Mouse (Mus musculus): ENCODE measurements around the gene B230104I21Rik. TPM values are rescaled to one million over a fixed set of nuclear protein-coding genes. Genes with fewer than 3 reads are reported as not detected.

B230104I21Rik gene
- polyA plus RNA-seq, 1 experiment: not detected

DNA sequence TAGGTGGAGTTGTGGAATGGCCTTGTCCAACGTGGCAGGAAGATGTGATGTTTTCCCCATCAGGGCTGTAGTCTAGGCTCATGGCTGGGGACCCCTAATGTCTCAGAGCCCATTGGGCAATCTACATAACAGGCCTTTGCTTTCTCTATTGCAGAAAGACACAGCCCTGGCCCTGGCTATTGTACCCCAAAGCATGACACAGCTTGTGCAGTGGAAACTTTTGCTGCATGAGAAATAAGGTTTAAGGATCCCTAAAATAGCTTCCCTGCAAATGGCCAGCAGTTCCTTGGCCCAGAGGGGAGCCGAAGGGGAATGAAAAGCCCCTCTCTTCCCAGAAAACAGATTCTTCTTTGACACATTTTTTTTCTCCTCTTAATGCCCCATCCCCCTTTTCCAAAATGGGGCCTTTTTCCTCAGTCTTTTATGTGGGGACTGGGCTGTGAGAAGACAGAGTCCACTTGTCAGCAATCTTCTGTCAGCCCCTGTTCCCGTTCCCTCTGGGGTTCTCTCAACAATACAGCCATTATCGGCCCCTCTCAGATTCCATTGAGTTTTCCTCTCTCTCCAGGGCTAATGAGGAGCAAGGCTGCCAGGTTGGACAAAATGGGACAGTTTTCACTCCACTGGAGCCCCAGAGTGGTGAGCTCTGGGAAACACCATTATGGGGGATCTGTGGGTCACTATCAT lies 22.8 kb upstream of the B230104I21Rik start:
- Histone ChIP-seq H3K27me3 (replicated peaks) (peaks cover 20% of the 10 kb centered on the region), H3K4me3 (replicated peaks) (no peak overlapping the region), H3K9me3 (no peaks in the 10 kb centered on the region), H3K36me3 (replicated peaks; ENCODE audit: low read length) (no peaks in the 10 kb centered on the region), H3K4me1 (peaks cover 6% of the 10 kb centered on the region; the same call in 1 of the 2 replicates)
- no peak for TF ChIP-seq GATA1 (IDR thresholded peaks at IDR 0.05; ENCODE audit: borderline replicate concordance, low read length)
- no peak for TF ChIP-seq FLI1 (IDR thresholded peaks at IDR 0.05; ENCODE audit: low read length)

GRCm38 (mm10) chr4:154313622-154313967 lies 22.3 kb upstream of the B230104I21Rik start:
- no peaks in the 10 kb centered on the region for H3K9me3 ChIP-seq
- no peak for TF ChIP-seq GATA1 (IDR thresholded peaks at IDR 0.05; ENCODE audit: borderline replicate concordance, low read length)
- no peak for TF ChIP-seq FLI1 (IDR thresholded peaks at IDR 0.05; ENCODE audit: low read length)
- no peaks in the 10 kb centered on the region for H3K36me3 ChIP-seq (replicated peaks; ENCODE audit: low read length)
- H3K4me3 ChIP-seq (replicated peaks): no peak overlapping the region
- peaks cover 21% of the 10 kb centered on the region for H3K27me3 ChIP-seq (replicated peaks)
- peaks cover 6% of the 10 kb centered on the region; the same call in 1 of the 2 replicates for H3K4me1 ChIP-seq

DNA sequence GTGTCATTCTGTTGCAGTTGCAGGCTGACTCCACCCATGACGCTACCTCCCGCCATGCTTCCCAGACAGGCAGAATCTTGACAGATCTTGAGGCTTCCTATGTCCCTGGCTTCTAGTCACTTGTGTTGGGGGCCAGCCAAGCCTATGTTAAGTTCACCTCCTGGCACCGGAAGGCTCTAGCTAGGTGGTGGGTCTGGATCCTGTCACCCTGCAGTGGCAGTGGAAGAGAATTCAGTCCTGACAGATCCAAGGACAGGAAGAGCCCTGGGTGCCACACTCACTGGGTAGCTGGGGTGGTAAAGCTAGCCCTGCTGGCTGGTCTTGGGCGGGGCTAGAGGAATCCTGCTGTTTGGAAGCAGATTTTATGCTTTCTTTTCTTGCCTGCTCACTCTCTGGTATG lies 10.5 kb upstream of the B230104I21Rik start:
- Histone ChIP-seq H3K4me1 (no peaks in the 10 kb centered on the region), H3K27me3 (replicated peaks) (peaks cover 19% of the 10 kb centered on the region), H3K9me3 (no peaks in the 10 kb centered on the region), H3K36me3 (replicated peaks; ENCODE audit: low read length) (no peaks in the 10 kb centered on the region), H3K4me3 (replicated peaks) (no peak overlapping the region)
- TF ChIP-seq FLI1 (IDR thresholded peaks at IDR 0.05; ENCODE audit: low read length) (no peak), GATA1 (IDR thresholded peaks at IDR 0.05; ENCODE audit: borderline replicate concordance, low read length) (no peak)

DNA sequence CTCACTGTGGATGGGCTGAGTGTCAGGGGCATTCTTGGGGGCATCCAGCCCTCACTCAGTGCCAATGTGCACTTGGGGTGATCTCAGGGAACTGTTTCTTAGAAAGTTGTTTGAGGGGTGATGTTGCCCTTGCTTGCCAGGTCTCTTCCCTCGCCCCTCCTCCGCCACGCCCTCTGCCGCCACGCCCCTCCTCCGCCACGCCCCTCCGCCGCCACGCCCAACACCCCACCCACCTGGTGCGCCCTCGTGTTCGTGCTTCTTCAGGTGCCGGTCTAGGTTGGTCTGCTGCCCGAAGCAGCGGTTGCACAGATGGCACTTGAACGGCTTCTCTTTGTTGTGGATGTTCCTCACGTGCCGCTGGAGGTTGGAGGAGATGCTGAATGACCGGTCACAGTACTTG lies 7.5 kb upstream of the B230104I21Rik start:
- H3K36me3 ChIP-seq (replicated peaks; ENCODE audit: low read length): no peaks in the 10 kb centered on the region
- no peaks in the 10 kb centered on the region for H3K9me3 ChIP-seq
- TF ChIP-seq GATA1 (IDR thresholded peaks at IDR 0.05; ENCODE audit: borderline replicate concordance, low read length): no peak
- TF ChIP-seq FLI1 (IDR thresholded peaks at IDR 0.05; ENCODE audit: low read length): no peak
- no peak overlapping the region for H3K4me3 ChIP-seq (replicated peaks)
- no peaks in the 10 kb centered on the region for H3K4me1 ChIP-seq
- H3K27me3 ChIP-seq (replicated peaks): peaks cover 17% of the 10 kb centered on the region

DNA sequence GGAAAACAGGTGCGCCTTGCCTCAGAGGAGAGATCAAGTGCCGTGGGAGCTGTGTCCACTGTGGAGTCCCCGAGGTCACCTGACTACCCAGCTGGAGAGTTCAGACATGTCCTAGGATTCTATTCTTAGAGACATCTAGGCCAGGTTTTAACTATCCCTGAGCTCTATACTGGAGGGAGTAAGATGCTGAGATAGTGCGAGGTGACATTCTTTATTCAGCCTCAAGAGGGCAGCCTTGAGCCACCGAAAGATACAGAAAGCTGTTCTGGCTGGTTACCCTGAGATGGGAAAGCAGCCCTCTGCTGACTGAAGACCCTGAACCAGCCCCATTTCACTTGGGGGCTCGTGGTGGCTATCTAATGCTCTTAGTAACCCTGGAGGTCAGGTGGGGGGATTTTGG lies 7.1 kb upstream of the B230104I21Rik start:
- Histone ChIP-seq H3K4me1 (no peaks in the 10 kb centered on the region), H3K27me3 (replicated peaks) (peaks cover 17% of the 10 kb centered on the region), H3K36me3 (replicated peaks; ENCODE audit: low read length) (no peaks in the 10 kb centered on the region), H3K4me3 (replicated peaks) (no peak overlapping the region), H3K9me3 (no peaks in the 10 kb centered on the region)
- TF ChIP-seq GATA1 (IDR thresholded peaks at IDR 0.05; ENCODE audit: borderline replicate concordance, low read length) (no peak), FLI1 (IDR thresholded peaks at IDR 0.05; ENCODE audit: low read length) (no peak)

DNA sequence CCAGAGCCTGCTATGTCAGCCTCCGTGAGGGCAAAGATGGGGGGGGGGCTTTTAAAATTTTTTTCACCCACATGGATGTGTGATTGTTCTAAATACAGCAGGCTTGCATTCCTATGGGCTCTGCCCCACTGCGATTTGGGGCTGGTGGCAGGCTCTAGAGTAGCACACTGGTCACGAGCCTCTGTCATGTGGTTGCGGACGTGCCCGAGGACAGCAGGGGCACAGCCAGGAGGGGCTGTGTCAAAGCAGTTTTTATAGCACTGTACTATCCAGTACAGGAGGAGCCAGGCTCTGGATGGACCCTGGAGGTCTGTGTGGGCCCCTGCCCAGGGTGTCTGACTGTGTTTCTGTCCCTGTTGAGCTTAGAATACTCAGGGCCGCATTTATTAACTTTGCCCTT lies 5.9 kb upstream of the B230104I21Rik start:
- no peak for TF ChIP-seq GATA1 (IDR thresholded peaks at IDR 0.05; ENCODE audit: borderline replicate concordance, low read length)
- TF ChIP-seq FLI1 (IDR thresholded peaks at IDR 0.05; ENCODE audit: low read length): no peak
- Histone ChIP-seq H3K9me3 (no peaks in the 10 kb centered on the region), H3K4me1 (no peaks in the 10 kb centered on the region), H3K4me3 (replicated peaks) (no peak overlapping the region), H3K36me3 (replicated peaks; ENCODE audit: low read length) (no peaks in the 10 kb centered on the region), H3K27me3 (replicated peaks) (peaks cover 19% of the 10 kb centered on the region)

GRCm38 (mm10) chr4:154331271-154331670 lies 4.7 kb upstream of the B230104I21Rik start:
- Histone ChIP-seq H3K9me3 (no peaks in the 10 kb centered on the region), H3K4me3 (replicated peaks) (no peak overlapping the region), H3K36me3 (replicated peaks; ENCODE audit: low read length) (no peaks in the 10 kb centered on the region), H3K4me1 (no peaks in the 10 kb centered on the region), H3K27me3 (replicated peaks) (peaks cover 11% of the 10 kb centered on the region)
- TF ChIP-seq GATA1 (IDR thresholded peaks at IDR 0.05; ENCODE audit: borderline replicate concordance, low read length): no peak
- no peak for TF ChIP-seq FLI1 (IDR thresholded peaks at IDR 0.05; ENCODE audit: low read length)

DNA sequence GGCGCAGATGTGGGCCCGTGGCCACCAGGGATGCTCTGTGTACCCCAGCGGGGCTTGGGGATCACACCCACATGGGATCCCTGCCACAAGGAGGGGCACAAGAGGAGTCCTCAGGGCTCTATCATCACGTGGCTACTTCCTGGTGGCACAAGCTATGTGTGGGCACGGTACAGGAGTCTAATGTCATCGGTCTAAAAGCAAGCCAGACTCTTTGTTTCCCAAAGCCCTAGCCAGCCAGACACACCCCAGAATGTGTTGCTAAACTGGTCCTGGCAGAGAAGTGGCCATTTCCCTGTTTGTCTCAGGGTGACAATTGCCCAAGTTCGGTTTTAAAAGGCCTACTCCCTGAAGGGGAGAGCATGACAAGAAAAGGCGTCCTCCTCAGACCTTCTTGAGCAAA lies 2.6 kb upstream of the B230104I21Rik start:
- H3K4me1 ChIP-seq: no peaks in the 10 kb centered on the region
- no peak overlapping the region for H3K4me3 ChIP-seq (replicated peaks)
- H3K27me3 ChIP-seq (replicated peaks): peaks cover 12% of the 10 kb centered on the region
- H3K36me3 ChIP-seq (replicated peaks; ENCODE audit: low read length): no peaks in the 10 kb centered on the region
- TF ChIP-seq GATA1 (IDR thresholded peaks at IDR 0.05; ENCODE audit: borderline replicate concordance, low read length) (no peak), FLI1 (IDR thresholded peaks at IDR 0.05; ENCODE audit: low read length) (no peak)
- H3K9me3 ChIP-seq: no peaks in the 10 kb centered on the region

DNA sequence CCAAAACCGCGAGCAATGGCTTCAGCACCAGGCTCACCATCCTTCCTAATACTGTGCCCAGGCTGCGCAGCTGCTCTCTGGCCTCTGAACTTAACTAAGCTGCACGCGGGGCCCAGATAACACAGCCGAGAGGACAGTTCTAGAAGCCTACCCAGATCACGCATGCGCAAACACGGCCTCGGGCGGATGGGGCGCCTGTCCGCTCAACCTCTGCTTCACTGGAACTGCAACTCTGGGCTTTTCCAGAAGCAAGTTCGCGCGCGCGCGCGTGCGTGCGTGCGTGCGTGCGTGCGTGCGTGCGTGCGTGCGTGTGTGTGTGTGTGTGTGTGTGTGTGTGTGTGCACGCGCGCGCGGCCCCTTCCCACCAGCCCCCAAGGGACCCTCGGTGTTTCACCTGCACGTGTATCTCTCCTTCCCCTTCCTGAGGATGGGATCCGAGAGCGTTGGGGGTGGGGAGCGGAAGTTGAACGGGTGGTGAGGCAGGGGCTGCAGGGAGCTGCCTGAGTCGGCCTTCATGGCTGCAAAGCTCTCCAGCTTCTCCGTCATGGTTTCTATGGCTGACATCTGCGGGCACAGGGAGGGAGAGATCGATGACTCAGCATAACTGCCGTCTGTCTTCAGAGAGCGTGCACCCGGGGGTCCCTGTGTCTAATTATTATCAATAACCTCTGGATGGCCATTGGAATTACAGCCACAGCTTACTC lies 1.1 kb upstream of the B230104I21Rik start:
- Histone ChIP-seq H3K4me3 (replicated peaks) (no peak overlapping the region), H3K9me3 (no peaks in the 10 kb centered on the region), H3K36me3 (replicated peaks; ENCODE audit: low read length) (no peaks in the 10 kb centered on the region), H3K27me3 (replicated peaks) (peaks cover 19% of the 10 kb centered on the region), H3K4me1 (no peaks in the 10 kb centered on the region)
- TF ChIP-seq GATA1 (IDR thresholded peaks at IDR 0.05; ENCODE audit: borderline replicate concordance, low read length) (no peak), FLI1 (IDR thresholded peaks at IDR 0.05; ENCODE audit: low read length) (no peak)

DNA sequence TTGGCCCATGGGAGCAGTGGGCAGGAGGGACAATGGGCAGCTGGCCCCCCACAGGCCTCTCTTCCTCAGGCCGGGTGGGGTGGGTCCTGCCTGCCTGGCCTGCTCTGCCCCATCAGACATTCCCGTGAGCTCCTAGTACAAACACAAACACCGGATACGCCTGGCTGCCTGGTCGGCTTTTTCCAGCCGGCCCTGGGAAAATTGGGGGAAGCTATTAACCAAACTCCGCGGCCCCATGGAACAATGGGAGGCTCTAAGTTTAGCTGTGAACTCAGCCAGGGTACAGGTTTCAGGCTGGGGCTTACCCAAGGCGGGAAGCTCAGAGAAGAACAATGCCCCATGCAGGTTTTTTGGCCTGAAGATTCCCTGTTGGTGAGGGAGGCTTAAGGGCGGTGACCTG lies 723 bp downstream of the B230104I21Rik start:
- no peak for TF ChIP-seq GATA1 (IDR thresholded peaks at IDR 0.05; ENCODE audit: borderline replicate concordance, low read length)
- Histone ChIP-seq H3K4me1 (no peaks in the 10 kb centered on the region), H3K27me3 (replicated peaks) (peaks cover 17% of the 10 kb centered on the region), H3K36me3 (replicated peaks; ENCODE audit: low read length) (no peaks in the 10 kb centered on the region), H3K9me3 (no peaks in the 10 kb centered on the region), H3K4me3 (replicated peaks) (no peak overlapping the region)

Data from megakaryocyte, embryonic 14.5 days (primary cell).